Mouse (Mus musculus): ENCODE measurements around the gene AL731706.1. TPM values are rescaled to one million over a fixed set of nuclear protein-coding genes. Genes with fewer than 3 reads are reported as not detected.
A peak's percentile ranks its signal among the peaks of the same experiment; 100 is the strongest.

The AL731706.1 gene
- total and polyA plus RNA-seq, 3 experiments: 13.5 to 14.2 TPM; not detected in 1

DNA sequence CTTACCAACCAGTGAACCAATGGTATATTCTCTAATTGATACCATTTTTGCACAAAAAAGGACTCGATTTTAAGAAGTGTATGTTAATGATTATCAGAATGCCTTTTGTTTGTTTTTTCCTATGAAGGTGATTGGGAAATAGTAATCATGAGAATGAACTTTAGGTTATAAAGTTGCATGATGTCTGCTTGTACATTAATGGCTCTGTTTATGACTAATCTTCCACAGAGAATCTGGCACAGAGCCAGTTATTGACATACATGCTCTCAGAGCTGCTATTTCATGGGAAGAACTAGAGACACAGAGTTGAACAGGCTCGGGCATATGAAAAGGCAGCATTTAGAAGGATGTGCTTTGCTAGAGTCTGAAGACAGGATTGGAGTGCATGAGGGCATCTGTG is 4.9 kb upstream of the AL731706.1 start:
- Histone ChIP-seq H3K9me3 (replicated peaks; ENCODE audit: insufficient read depth, low read length) (no peaks in the 10 kb centered on the region), H3K4me3 (ENCODE audit: control insufficient read depth in 1 of 2, insufficient read depth in 1 of 2, low read depth in 2 of 2, low read length in 2 of 2) (no peak overlapping the region), H3K9ac (ENCODE audit: control insufficient read depth, low read depth, low read length, poor library complexity, severe bottlenecking) (no peak overlapping the region), H3K4me1 (ENCODE audit: control insufficient read depth in 1 of 2, insufficient read depth in 2 of 2, low read length in 2 of 2) (peaks cover 2 to 7% of the 10 kb centered on the region in 2 experiments; a peak in 2 of 4 replicates), H3K27me3 (ENCODE audit: control insufficient read depth in 1 of 2, insufficient read depth in 2 of 2, low read length in 2 of 2) (no peaks in the 10 kb centered on the region), H3K36me3 (ENCODE audit: control insufficient read depth in 1 of 2, insufficient read depth in 2 of 2, low read length in 2 of 2) (peaks cover 0 to 13% of the 10 kb centered on the region in 2 experiments; a peak in 2 of 4 replicates), H3K79me2 (ENCODE audit: control insufficient read depth, insufficient read depth, low read length, poor library complexity) (peaks cover 7% of the 10 kb centered on the region), H3K27ac (ENCODE audit: control insufficient read depth, low read depth, low read length) (no peak overlapping the region)
- TF ChIP-seq JUND (IDR thresholded peaks at IDR 0.05; ENCODE audit: low read depth, low read length) (no peak), MEF2A (IDR thresholded peaks at IDR 0.05; ENCODE audit: extremely low read depth, insufficient replicate concordance, low read depth, low read length, poor library complexity, severe bottlenecking) (no peak), USF1 (IDR thresholded peaks at IDR 0.05; ENCODE audit: low read depth, low read length) (no peak), MXI1 (IDR thresholded peaks at IDR 0.05; ENCODE audit: low read depth, low read length) (no peak), UBTF (IDR thresholded peaks at IDR 0.05; ENCODE audit: borderline replicate concordance, insufficient read depth, low read depth, low read length) (no peak)
- DNase-seq (ENCODE audit: low read depth, low spot score): peak; percentile 41

DNA sequence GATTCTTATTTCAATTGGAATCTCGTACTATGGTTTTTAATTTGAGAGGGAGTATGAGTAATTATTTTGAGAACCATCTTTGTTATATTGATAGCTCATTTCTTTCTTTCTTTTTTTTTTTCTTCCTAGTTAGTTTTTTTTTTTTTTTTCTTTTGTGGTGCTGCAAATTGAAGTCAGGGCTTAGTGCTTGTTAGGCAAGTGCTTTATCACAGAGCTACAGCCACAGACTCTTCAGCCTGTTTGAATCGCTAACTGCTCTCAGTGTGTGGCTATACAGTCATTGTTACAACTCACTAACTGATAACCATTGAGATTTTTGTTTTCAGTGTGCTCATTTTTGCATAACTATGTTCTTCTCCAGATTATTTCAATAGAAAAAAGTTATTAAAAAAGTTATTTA is 3.3 kb upstream of the AL731706.1 start:
- Histone ChIP-seq H3K9me3 (replicated peaks; ENCODE audit: insufficient read depth, low read length) (no peaks in the 10 kb centered on the region), H3K79me2 (ENCODE audit: control insufficient read depth, insufficient read depth, low read length, poor library complexity) (peaks cover 14% of the 10 kb centered on the region), H3K4me1 (ENCODE audit: control insufficient read depth in 1 of 2, insufficient read depth in 2 of 2, low read length in 2 of 2) (peaks cover 2 to 11% of the 10 kb centered on the region in 2 experiments; a peak in 3 of 4 replicates), H3K27me3 (ENCODE audit: control insufficient read depth in 1 of 2, insufficient read depth in 2 of 2, low read length in 2 of 2) (no peaks in the 10 kb centered on the region), H3K9ac (ENCODE audit: control insufficient read depth, low read depth, low read length, poor library complexity, severe bottlenecking) (no peak overlapping the region), H3K36me3 (ENCODE audit: control insufficient read depth in 1 of 2, insufficient read depth in 2 of 2, low read length in 2 of 2) (peaks cover 0 to 21% of the 10 kb centered on the region in 2 experiments; a peak in 2 of 4 replicates), H3K27ac (ENCODE audit: control insufficient read depth, low read depth, low read length) (no peak overlapping the region), H3K4me3 (ENCODE audit: control insufficient read depth in 1 of 2, insufficient read depth in 1 of 2, low read depth in 2 of 2, low read length in 2 of 2) (no peak overlapping the region)
- DNase-seq (ENCODE audit: low read depth, low spot score): peak; percentile 70
- peak; percentile 93 for TF ChIP-seq ZNF384 (IDR thresholded peaks at IDR 0.05; ENCODE audit: low read depth, low read length)
- TF ChIP-seq GATA1 (IDR thresholded peaks at IDR 0.05; ENCODE audit: low read depth, low read length): peak; percentile 52
- TF ChIP-seq TAL1 (IDR thresholded peaks at IDR 0.05; ENCODE audit: low read length): peak; percentile 45
- TF ChIP-seq MEF2A (IDR thresholded peaks at IDR 0.05; ENCODE audit: extremely low read depth, insufficient replicate concordance, low read depth, low read length, poor library complexity, severe bottlenecking): no peak
- TF ChIP-seq EP300 (IDR thresholded peaks at IDR 0.05; ENCODE audit: low read depth in 1 of 2, low read length in 2 of 2): peak in 1 of 2 experiments; percentile 26; a peak in 1 of 4 replicates
- peak; percentile 37; the same call in 1 of the 2 replicates for TF ChIP-seq TCF12 (IDR thresholded peaks at IDR 0.05; ENCODE audit: low read depth, low read length)

DNA sequence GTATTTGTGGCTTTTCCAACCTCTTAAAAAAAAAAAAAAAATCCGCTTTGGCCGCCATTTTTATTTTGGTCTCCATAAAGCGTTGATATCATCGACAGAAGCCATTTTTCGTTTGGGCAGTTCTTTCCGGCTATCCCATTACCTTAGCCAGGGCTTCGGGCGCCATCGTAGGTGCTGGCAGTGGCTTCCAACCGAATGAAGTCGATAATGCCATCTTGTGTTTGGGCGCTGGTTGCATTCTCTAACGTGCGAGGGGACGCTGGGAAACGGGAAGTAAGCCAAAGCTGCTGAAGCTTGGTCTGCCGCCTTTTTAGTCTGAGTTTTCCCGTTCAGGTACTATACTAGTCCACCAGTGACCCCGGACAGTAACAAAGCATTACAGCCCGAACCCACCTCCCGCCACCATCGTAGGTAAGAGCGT is 772 bp upstream of the AL731706.1 start:
- Histone ChIP-seq H3K4me1 (ENCODE audit: control insufficient read depth in 1 of 2, insufficient read depth in 2 of 2, low read length in 2 of 2) (peaks cover 3 to 11% of the 10 kb centered on the region in 2 experiments), H3K27ac (ENCODE audit: control insufficient read depth, low read depth, low read length) (peak overlapping the region; percentile 85), H3K79me2 (ENCODE audit: control insufficient read depth, insufficient read depth, low read length, poor library complexity) (peaks cover 19% of the 10 kb centered on the region), H3K9ac (ENCODE audit: control insufficient read depth, low read depth, low read length, poor library complexity, severe bottlenecking) (peak overlapping the region; percentile 88), H3K4me3 (ENCODE audit: control insufficient read depth in 1 of 2, insufficient read depth in 1 of 2, low read depth in 2 of 2, low read length in 2 of 2) (peak overlapping the region; percentile 71 to 90), H3K27me3 (ENCODE audit: control insufficient read depth in 1 of 2, insufficient read depth in 2 of 2, low read length in 2 of 2) (no peaks in the 10 kb centered on the region), H3K36me3 (ENCODE audit: control insufficient read depth in 1 of 2, insufficient read depth in 2 of 2, low read length in 2 of 2) (peaks cover 0 to 21% of the 10 kb centered on the region in 2 experiments; a peak in 2 of 4 replicates), H3K9me3 (replicated peaks; ENCODE audit: insufficient read depth, low read length) (no peaks in the 10 kb centered on the region)
- peak; percentile 98 for DNase-seq (ENCODE audit: low read depth, low spot score)
- TF ChIP-seq ZMIZ1 (IDR thresholded peaks at IDR 0.05; ENCODE audit: low read depth, low read length) (peak; percentile 86), ELF1 (IDR thresholded peaks at IDR 0.05; ENCODE audit: low read depth, low read length) (peak; percentile 94), MYC (IDR thresholded peaks at IDR 0.05; ENCODE audit: low read depth, low read length) (no peak; the same call in 1 of the 2 replicates), POLR2AphosphoS5 (IDR thresholded peaks at IDR 0.05; ENCODE audit: borderline replicate concordance, low read depth, low read length) (no peak), USF2 (IDR thresholded peaks at IDR 0.05; ENCODE audit: borderline replicate concordance in 1 of 2, insufficient read depth in 1 of 2, low read depth in 1 of 2, low read length in 2 of 2) (no peak), MAFK (IDR thresholded peaks at IDR 0.05; ENCODE audit: borderline replicate concordance, low read depth, low read length) (no peak), ETS1 (IDR thresholded peaks at IDR 0.05; ENCODE audit: low read depth, low read length) (0 out of 2 replicates have a peak, but pooled peaks have one; percentile 56), HCFC1 (IDR thresholded peaks at IDR 0.05; ENCODE audit: low read depth, low read length) (peak; percentile 96), UBTF (IDR thresholded peaks at IDR 0.05; ENCODE audit: borderline replicate concordance, insufficient read depth, low read depth, low read length) (no peak), MXI1 (IDR thresholded peaks at IDR 0.05; ENCODE audit: low read depth, low read length) (no peak), GABPA (IDR thresholded peaks at IDR 0.05; ENCODE audit: low read depth, low read length) (no peak), MAX (IDR thresholded peaks at IDR 0.05; ENCODE audit: low read length) (no peak), BHLHE40 (IDR thresholded peaks at IDR 0.05; ENCODE audit: borderline replicate concordance, low read depth, low read length) (no peak), ZKSCAN1 (IDR thresholded peaks at IDR 0.05; ENCODE audit: low read depth, low read length) (no peak; the same call in 1 of the 2 replicates), USF1 (IDR thresholded peaks at IDR 0.05; ENCODE audit: low read depth, low read length) (no peak), ZC3H11A (IDR thresholded peaks at IDR 0.05; ENCODE audit: low read depth, low read length) (no peak)

Data from MEL (cell line).